Mouse (Mus musculus) embryo, embryonic 9.5 days (tissue): ENCODE measurements around the gene Ric8b.
A peak's percentile ranks its signal among the peaks of the same experiment; 100 is the strongest.

ENCODE experiments used
- DNase-seq: peaks from one replicate; pipeline ENCODE4 v3.0.0-alpha.2; 2017; ENCODE audit errors: extremely low spot score

Gene Ric8b

DNA sequence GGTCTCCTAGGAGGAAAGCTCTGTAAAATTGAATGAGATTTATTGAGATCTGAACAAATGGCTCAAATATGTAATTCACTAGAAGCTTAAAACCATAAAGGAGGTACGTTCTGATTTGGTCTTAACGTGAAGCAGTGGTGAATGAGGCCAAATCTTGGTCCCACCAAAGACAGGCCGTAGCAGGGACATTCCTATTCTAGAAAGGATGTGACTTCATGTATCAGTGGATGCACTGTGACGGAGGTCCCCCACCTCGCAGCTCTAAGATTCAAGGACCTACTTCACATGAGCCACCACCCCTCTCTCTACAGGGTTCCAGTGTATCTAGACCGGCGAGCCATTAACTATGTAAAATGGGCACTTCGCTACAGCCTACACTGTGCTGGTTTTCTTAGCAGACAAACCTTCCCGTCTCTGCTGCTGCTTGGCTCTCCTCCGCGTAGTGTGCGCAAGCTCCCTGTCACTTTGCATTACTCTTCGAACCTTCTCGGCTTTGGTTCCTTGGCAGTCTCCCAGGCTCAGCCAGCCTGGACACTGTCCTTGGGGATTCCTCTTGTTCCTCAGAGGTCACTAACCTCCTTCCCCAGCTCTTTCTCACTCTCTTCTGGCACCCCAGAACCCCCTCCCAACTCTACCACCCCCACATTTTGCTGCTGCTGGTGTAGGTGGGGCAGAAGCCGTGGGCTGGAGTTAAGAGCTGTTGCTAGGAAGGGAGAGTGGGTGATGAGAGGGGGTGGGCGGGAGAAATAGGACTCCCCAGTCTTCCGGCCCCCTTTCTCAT is 8.2 kb upstream of the Ric8b start:
- DNase-seq = no peak

GRCm38 (mm10) chr10:84910194-84910593 is 7.2 kb upstream of the Ric8b start:
- DNase-seq = no peak

DNA sequence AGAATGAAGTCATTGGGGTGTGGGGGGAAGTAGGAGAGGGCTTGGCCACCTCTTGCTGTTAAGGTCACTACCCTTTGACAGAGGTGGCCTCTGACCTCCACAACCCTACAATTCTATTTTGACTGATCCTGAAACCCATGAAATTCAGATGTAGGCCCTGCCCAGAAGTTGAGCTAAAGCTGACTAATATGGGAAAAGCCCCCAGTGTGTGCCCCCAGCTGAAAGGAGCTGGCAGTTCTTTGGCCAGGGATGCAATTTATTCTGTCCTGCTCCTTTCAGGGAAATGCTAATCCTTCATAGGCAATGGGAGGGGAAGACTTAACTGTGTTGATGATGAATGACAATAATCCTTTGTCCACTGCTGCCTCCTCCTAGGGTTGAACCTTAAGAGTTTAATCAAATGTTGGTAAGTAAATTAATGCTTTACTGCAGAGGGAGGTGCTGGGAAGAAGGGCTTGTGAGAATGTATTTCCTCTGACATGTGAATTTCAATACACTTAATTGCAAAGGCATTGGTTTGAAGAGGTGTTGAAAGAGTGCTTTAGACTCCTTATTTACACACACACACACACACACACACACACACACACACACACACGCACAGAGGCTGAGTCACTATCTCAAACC is 6.5 kb upstream of the Ric8b start:
- peak; percentile 68 for DNase-seq

GRCm38 (mm10) chr10:84913148-84913547 is 4.3 kb upstream of the Ric8b start:
- no peak for DNase-seq

DNA sequence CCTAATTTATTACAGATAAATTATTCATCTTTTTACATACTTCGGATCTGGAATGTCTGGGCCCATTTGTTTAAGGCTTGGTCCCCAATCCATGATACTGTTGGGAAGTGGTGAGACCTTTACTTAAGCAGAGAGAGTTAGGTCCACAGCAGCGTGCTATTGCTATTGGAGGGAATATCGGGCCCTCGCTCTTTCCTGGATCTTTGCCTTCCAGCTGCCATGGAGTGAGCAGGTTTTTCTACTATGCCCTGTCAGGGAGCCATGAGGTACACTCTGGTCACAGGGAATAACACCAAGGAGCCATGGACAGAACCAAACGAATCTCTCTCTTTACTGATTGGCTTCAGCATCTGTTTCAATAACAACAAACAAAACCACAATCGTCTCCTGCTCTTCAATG is 1.9 kb upstream of the Ric8b start:
- DNase-seq = no peak

- DNase-seq = no peak
Measured at GRCm38 (mm10) chr10:84917731-84918095, 297 bp downstream of the Ric8b start.

DNA sequence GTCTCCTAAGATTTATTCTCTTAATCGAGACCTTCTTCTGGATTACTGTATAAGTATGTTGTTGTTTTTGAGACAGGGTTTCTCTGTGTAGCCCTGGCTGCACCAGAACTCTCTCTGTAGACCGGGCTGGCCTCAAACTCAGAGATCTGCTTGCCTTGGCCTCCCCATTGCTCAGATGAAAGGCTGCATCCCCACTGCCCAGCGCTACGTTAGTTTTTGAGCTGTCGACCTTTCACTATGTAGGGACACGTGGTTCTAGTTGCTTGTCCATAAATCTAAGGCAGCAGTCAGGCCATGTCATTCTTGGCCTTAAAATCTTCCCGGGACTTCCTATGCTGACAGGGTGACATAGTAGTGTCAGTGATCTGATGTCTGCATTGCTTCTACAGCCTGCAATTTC is 8.9 kb downstream of the Ric8b start:
- no peak for DNase-seq

DNA sequence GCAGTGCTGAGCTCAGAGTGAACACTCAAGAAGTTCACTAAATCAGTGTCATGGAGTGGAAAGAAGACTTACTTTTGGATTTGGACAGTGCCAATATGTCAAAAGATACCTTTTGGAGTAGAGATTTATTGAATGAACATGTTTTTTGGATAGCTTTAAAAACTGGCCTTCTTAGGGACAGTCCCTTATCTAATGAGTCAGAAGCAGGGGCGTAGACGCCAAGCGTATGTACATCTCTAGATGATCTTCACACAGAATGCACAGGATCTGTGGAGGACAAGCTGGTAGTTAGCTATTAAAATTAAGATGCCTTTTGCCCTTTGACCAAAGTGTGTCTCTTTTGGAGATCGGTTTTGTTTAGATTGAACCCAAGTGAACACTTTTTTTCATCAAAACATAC is 9.5 kb downstream of the Ric8b start:
- no peak for DNase-seq

DNA sequence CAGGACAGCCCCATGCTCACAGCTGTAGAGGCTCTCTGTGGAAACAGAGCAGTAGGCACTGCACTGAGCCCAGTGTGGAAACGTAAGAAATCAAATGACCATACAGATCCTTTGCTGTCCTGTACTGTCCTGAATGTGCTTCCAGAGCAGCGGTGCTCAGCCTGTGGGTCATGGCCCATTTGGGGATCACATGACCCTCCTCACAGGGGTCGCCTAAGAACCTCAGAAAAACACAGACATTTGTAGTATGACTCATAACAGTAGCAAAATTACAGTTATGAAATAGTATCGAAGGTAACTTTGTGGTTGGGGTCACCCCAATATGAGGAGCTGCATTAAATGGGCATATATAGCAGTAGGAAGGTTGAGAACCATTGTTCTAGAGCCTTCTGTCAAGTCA is 11.0 kb downstream of the Ric8b start:
- DNase-seq = no peak

DNA sequence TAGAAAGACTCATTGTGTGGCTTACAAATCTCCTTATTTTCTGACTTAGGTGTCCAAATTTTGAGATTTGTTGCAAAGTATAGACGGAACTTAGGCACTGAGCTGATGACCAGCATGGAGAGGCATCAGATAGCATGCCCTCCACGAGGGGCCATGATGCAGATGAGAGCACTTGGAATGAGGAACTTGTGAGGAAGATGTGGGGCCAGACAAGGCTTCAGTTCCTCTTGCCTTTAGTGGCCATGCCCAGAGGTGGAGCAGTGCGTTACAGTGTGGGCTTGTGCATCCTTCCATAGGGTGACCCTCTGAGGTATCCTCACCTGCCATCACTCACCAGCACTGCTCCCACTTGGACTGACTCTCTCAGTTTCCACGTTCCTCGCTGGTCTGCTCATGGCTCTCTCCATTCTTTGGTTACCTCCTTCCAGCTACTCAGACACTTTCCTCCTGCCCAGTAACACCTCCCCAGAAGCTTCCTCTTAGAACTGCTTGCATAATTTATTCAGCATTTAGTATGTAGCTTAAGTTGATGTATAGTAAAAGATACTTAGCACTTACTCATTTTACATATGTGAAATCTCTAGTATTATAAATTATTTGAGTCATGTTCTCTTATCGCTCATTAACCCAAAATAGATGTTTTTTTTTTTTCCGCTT is 18.3 kb downstream of the Ric8b start:
- DNase-seq = no peak

GRCm38 (mm10) chr10:84936832-84937515 is 19.6 kb downstream of the Ric8b start:
- DNase-seq = no peak

GRCm38 (mm10) chr10:84938094-84938820 is 20.8 kb downstream of the Ric8b start:
- no peak for DNase-seq

- no peak for DNase-seq
Measured at GRCm38 (mm10) chr10:84938886-84939285, 21.5 kb downstream of the Ric8b start.

DNA sequence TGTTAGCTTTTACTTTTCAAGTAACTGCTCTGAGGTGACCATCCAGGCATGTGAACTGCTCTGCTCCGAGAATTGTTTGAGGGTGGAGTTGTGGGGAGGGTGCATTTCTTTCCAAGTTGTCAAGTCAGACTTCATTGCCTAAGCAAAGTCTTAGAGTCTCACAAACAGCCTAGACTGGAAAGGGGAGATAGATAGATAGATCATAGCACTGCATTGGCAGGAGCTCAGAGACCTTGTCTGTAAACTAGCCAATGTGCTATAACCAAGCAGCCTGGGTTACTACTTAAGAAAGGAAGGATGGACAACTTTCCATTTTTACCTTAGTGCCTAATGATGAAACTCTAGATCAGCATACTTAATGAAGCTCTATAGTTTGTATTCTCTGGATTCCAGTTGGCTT is 22.9 kb downstream of the Ric8b start:
- no peak for DNase-seq

- DNase-seq = no peak
Measured at GRCm38 (mm10) chr10:84945692-84946091, 28.3 kb downstream of the Ric8b start.

GRCm38 (mm10) chr10:84948970-84949683 is 31.7 kb downstream of the Ric8b start:
- no peak for DNase-seq

DNA sequence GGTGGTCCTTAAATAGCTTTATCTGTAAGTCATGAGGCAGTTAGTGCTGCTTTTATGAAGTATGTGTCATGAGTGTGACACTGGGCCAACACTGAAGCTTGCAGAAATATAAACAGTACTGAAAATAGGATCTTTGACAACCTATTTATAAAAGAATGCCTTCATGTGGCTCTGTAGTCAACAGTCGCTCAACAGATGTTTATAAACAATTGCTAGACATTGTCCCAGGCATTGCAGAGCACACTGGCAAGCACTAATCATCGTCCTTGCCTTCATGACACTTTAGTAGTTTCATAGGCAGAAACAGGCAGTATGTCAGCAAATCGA is 32.2 kb downstream of the Ric8b start:
- DNase-seq = no peak

- no peak for DNase-seq
Measured at GRCm38 (mm10) chr10:84950384-84950783, 33.0 kb downstream of the Ric8b start.

- DNase-seq = no peak
Measured at GRCm38 (mm10) chr10:84954236-84954635, 36.8 kb downstream of the Ric8b start.

GRCm38 (mm10) chr10:84956173-84956572 is 38.8 kb downstream of the Ric8b start:
- no peak for DNase-seq

GRCm38 (mm10) chr10:84958597-84958996 is 41.2 kb downstream of the Ric8b start:
- no peak for DNase-seq
